Mouse (Mus musculus): ENCODE results near the gene Mok. TPM values are rescaled to one million over a fixed set of nuclear protein-coding genes. Genes with fewer than 3 reads are reported as not detected.

Mok gene
- 0.18 and 0.28 TPM in 2 replicates for polyA plus RNA-seq (2012; rRNA removed)

DNA sequence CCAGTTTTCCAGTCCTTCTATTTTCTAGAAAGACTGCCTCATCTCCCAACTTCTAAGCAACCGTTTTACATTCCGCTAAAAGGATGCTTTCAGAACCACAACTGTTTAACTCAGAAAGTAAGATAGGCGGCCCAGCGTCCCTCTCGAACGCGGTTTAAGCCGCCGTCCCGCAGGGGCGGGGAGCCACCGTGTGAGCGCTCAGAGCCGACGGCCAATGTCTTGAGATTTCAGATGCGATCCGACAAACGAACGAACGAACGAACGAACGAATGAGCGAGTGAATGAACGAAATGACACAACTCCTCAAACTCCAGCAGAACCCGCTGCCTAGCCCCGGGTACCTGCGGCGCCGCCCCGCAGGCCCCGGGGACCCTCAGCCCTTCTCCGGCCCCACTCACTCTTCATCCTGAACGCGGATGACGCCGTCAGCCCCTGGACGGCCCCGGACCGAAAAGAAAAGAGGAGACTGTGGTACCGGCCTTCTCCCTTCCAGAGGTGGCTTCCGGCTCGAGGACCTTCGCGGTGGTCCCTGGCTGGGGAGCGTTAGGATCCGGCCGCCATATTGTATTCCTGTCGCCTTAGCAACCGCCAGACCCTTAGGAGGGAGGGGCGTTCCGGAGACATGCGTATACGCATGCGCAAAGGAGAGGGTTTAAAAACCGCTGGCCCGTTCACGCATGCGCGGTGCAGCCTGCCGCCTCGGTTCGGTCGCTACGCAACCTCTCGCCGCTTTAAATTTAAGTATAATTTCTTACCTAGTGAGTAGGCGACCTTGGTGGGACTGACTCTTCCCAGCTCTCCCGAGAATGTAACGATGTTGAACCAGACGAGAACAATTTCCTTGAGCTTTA lies at the start of gene Mok:
Gene Mok (minus strand): TSS at position 592 of the 851 bp plus-strand sequence.

DNA sequence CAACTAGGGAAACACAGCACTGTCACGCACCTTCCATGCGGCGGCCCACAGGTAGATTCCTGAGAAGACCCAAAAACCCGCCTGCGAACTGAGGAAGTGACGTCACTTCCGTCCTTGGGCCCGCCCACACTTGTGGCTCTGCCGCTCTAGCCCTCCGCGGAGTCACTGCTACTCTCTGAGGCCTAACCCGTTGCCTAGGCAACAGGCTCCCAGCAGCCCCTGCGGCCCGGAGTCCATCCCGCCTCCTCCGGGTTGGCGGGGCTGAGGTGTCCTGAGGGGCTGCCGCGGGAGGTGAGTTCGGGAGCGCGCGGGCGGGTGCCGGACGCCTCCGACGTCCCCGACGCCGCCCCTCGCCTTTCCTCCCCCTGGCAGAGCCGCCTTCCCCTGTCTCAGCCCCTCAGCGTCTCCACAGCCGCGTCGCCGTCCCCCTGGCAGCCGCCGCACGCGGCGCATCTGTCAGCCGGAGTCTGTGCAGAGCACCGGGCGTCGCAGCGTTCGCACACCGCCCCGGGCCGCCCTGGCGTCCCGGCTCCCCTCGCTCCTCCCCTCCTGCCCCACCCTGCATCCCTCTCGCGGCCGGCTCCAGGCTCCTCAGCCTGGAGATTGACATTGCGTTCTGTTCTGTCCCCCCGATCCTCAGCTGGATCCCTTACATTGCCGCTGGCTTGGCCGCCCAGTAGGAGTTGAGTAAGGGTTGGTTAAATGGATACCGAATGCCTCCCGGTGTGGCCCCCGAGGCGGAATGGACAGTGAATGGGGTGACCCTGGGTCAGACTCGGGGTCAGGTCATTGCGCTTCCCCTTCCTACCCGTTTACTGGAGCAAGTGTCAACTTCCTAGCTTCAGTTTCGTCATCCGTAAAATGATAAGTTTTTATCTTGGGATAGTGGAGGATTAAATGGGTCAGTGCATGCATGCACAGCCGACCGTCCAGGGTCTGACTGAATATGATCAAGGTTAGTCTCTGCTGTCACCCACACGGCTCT lies 48.6 kb upstream of the Mok start, which contains the start of the genes Cinp and Tecpr2:
Gene Cinp (minus strand): TSS at position 110 of the 985 bp plus-strand sequence.
Gene Tecpr2 (plus strand): TSS at position 229 of the 985 bp plus-strand sequence.

DNA sequence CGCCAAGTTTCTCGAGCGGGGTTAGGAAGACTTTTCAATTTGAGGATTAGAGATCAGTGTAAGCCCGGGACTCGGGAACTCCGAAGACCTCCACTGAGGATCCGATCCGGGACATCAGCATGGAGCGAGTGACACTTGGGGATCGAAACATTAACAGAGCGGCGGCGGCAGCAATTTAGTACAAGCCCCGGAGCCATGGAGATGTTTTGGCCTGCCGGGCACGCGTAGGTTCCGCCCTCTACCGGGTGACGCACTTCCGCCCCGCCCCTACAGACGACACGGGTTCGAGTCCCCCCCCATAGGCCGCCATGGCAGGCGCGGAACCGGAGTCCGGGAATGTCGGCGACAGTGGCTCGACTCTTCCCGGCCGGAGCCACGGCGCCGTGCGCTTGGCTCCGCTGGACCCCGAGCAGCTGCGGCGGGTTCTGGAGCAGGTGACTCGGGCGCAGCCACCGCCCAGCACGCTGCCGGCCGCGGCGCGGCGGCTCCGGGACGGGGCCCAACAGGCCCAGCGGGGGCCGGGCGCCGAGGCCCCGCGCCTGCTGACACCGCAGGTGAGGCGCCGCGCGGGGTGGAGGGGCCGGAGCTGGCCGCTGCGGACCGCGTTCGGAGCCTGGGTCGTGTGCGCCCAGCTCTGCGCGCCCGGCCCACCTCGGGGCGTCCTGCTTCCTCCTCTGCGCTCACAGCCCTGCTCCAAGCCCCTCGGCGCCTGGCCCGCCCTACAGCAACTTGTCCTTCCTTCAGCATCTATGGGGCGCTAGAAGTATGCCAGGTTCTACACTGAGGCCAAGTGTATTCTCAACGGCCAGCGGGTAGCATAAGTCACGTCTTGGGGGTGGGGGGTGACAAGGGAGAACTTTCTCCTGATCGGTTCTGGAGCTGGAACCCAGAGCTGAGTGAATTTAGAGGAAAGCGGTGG lies 9.5 kb upstream of the Mok start, which contains the start of gene Zfp839:
Gene Zfp839 (plus strand): TSS at position 244 of the 919 bp plus-strand sequence.

Other genes with a start within 250 kb of the Mok start
- 24.0 and 25.9 TPM in 2 replicates for gene Dync1h1, start 239.5 kb downstream of the Mok start, polyA plus RNA-seq (2012; rRNA removed)
- not detected in 2 replicates for gene 1700001K19Rik, start 158.3 kb downstream of the Mok start, polyA plus RNA-seq (2012; rRNA removed)
- 200 and 210 TPM in 2 replicates for gene Hsp90aa1, start 138.2 kb downstream of the Mok start, polyA plus RNA-seq (2012; rRNA removed)
- 9.0 and 11.1 TPM in 2 replicates for gene Wdr20, start 103.0 kb downstream of the Mok start, polyA plus RNA-seq (2012; rRNA removed)
- 1.7 TPM in 2 replicates for gene Zfp839, start 9.3 kb upstream of the Mok start, polyA plus RNA-seq (2012; rRNA removed)
- 43.1 and 52.0 TPM in 2 replicates for gene Cinp, start 48.2 kb upstream of the Mok start, polyA plus RNA-seq (2012; rRNA removed)
- 2.0 and 2.4 TPM in 2 replicates for gene Tecpr2, start 48.3 kb upstream of the Mok start, polyA plus RNA-seq (2012; rRNA removed)
- 40.1 and 44.5 TPM in 2 replicates for gene Ankrd9, start 138.1 kb upstream of the Mok start, polyA plus RNA-seq (2012; rRNA removed)
- gene Rcor1, start 198.4 kb upstream of the Mok start, polyA plus RNA-seq (2012; rRNA removed), result 8.0 and 10.3 TPM in 2 replicates